Mouse (Mus musculus): ENCODE measurements at regions not wholly inside any gene's neighbourhood (a gene's known extent, or its start where the extent isn't known, plus 50 kb on each side); places are given as distances from the start of the nearest gene placed in this dataset.

DNA sequence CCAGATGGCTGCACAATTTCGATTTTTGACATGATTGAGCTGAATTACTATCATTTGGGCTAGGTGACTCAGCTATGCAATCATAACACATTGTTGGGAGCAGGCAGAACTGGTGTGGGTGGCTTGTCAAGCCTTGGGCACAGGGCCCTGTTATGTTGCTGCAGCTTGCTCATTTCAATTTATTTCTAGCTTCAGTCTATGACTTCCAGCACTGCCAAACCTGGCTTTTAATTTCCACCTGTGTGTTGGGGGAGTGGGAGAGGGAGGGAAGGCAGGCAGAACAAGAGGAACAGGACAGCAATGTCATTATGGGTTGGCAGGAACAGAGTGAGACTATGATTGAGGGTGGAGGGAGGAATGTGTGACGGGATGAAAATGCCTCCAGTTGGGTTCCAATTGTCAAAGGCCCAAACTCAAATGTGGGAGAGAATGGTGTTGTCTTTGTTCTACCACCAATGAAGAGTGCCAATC is 102.0 kb upstream of the Agbl1 start:
- DNase-seq = no peak
- intact Hi-C loops (cut with DNase I) = no loop called here

DNA sequence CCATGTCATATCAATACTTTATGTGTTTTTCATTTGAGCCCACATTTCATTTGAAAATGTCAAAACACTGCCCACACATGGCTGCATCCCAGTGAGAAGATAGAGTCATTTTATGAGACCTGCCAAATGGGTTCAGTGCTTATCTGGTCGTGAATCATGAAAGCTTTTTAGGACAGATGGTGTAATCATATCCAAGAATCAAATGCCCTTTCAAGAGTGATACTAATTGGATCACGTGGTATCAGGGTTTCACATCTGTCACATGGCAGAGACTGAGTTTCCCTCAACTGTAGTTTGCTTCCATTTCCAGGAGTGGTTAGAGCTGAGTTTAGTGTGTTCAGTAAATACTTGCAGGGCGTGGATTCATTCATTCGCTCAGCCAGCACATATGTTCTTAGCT is 87.2 kb upstream of the Agbl1 start:
- DNase-seq = no peak
- intact Hi-C loops (cut with DNase I) = no loop called here

DNA sequence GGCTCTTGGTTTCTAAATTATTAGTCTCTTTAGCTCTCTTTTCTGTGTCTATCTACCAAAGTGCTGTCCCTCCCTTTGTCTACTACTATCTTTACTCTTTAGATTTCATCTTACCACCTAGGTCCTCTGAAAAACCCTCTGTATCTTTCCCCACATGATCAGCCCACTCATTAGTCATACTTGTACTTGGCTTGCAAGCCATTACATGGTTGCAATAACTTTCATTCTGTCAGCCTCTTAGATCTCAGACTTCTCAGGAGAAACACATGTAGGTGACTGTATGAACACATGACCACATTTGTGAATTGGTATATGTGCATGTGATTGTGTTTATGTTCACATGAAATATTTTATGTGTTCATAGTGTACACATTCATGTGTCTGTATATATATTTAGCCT is 83.3 kb upstream of the Agbl1 start:
- intact Hi-C loops (cut with DNase I) = no loop called here
- no peak for DNase-seq

- intact Hi-C loops (cut with DNase I) = no loop called here
- DNase-seq = no peak
These were observed 72.8 kb upstream of the Agbl1 start for GRCm38 (mm10) chr7:76156869-76157268.

DNA sequence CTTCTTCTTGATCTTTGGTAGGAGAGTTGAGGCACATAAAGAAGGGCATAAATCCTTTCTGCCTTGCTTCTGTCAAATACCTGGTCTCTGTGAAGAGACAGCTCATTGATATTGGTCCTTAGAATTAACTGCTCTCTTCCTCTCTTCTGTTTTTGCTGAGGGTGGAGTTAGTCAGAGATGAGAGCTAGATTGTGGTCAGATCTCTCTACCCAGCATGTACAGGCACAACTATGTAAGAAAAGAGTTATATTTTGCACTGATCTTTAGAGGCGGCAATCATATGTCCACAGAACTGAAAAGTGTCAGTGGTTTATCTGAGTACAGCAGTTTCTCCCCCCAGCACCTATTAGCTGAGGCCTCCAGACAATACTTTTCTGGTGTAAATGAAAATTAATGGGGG is 65.5 kb upstream of the Agbl1 start:
- intact Hi-C loops (cut with DNase I) = no loop called here
- DNase-seq = no peak

GRCm38 (mm10) chr7:76164735-76165630 is 64.7 kb upstream of the Agbl1 start:
- no peak for DNase-seq
- intact Hi-C loops (cut with DNase I) = no loop called here

DNA sequence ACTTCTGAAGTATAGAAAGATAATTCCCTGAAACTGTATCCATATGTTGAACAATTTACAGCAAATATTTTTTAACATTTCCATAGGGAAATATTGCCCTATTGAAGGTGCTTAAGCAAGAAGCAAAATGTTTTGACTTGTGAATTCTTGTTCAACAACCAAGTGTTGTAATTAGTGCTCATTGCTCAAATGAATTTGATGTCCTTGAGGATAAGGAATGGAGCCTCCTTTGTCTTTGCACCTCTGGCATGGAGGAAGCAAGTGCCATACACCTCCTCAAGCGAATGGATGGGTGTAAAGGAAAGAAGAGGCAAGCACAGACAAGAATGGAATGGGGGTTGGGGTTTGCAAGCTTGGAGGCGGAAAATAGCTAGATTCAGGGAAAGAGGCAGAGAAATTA is 59.2 kb upstream of the Agbl1 start:
- no peak for DNase-seq
- intact Hi-C loops (cut with DNase I) = no loop called here

- DNase-seq = no peak
- intact Hi-C loops (cut with DNase I) = no loop called here
These were observed 53.5 kb upstream of the Agbl1 start for GRCm38 (mm10) chr7:76176235-76176634.

DNA sequence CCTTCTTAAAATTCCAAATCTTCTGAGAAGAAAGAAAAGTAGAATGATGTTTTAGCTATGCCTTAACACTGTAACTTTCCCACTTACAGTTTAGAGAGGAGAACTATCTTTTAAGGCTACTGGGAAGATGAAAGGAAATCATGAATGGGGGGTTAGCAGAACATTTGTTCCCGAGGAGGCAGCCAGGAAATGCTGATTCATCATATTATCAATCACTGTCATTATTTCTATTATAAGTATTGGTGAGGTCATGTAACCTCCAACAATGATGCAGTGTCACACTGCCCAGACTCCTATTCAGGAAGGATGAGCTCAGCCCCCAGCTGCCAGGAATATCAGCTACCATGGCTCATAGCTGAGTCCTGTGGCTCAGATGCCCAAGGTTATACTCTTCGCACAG is 52.3 kb upstream of the Agbl1 start:
- intact Hi-C loops (cut with DNase I) = no loop called here
- no peak for DNase-seq
